Mouse (Mus musculus): ENCODE measurements around the gene Ntn1. TPM values are rescaled to one million over a fixed set of nuclear protein-coding genes. Genes with fewer than 3 reads are reported as not detected.

Gene Ntn1
- polyA plus RNA-seq, 1 experiment from 2014 or later = 0.24 TPM

DNA sequence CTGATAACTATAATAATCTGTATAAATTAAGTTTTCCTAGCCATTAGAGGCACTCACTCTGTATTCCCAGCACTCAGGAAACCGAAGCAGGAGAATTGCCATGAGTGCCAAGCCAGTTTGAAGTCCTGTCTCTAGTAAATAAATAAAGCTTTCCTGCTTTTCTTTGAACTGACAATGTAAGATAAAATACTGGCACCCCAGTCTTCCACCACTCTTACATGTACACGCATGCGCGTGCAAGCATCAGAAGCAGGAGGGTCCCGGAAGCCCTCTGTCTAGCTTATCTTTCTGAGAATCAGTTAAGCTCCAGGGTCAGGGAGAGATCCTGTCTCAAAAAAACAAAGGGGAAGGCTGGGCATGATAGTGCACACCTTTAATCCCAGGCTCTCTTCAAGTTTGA lies 54.5 kb downstream of the Ntn1 start:
- Histone ChIP-seq H3K4me3 (replicated peaks) (no peak overlapping the region), H3K27ac (no peak overlapping the region), H3K9me3 (replicated peaks) (no peaks in the 10 kb centered on the region), H3K4me1 (replicated peaks) (no peaks in the 10 kb centered on the region), H3K4me2 (no peak overlapping the region), H3K36me3 (no peaks in the 10 kb centered on the region), H3K9ac (no peak overlapping the region), H3K27me3 (no peaks in the 10 kb centered on the region)
- WGBS (ENCODE audit: insufficient replicate concordance) = 75% methylated on average over 5 of the region's 5 CpGs
- no peak for DNase-seq
- ATAC-seq (ENCODE audit: low read depth) = no peak

DNA sequence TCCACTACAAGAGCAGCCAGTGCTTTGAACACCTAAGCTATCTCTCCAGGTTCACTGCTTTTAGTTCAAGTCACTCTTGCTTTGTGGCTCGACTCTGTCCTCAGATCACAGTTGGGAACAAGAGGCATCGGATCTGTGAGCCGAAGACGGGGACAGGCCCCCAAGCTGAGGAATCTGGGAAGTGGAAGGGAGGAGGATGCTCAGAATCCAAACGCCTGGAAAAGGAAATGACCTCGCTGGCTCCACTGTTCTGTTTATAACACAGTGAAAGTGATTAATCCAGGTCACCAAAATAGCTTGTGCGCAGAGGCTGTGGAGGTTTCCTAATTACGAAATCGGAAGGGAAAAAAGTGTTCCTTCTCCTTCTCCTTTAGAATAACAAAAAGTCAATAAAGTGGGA lies 56.4 kb downstream of the Ntn1 start:
- 53% methylated on average over 9 of the region's 9 CpGs for WGBS (ENCODE audit: insufficient replicate concordance)
- ATAC-seq (ENCODE audit: low read depth) (no peak), DNase-seq (no peak)

DNA sequence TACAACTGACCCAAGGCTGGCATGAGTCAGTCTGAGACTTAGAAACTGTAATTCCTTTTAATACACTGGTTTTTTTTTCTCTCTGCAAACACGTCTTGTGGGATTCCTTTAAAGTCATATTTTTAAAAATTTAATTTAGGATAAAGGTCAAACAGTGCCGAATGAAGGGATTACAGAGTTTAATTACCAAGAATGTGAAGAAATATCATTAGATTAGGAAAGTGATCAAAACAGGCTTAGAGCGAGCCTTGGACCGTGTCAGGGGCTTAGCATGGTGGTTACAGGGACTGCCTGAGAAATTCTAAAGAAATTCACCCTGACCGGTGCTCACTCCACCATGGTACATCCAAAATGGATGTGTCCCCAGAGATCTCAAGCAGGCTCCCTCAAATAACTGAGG lies 57.9 kb downstream of the Ntn1 start:
- no peaks in the 10 kb centered on the region for H3K36me3 ChIP-seq
- H3K4me1 ChIP-seq (replicated peaks) = no peaks in the 10 kb centered on the region
- H3K9me3 ChIP-seq (replicated peaks) = no peaks in the 10 kb centered on the region
- ATAC-seq (ENCODE audit: low read depth) (no peak), DNase-seq (no peak)
- no peak overlapping the region for H3K27ac ChIP-seq
- no peak overlapping the region for H3K4me2 ChIP-seq
- H3K27me3 ChIP-seq = no peaks in the 10 kb centered on the region
- no peak overlapping the region for H3K4me3 ChIP-seq (replicated peaks)
- H3K9ac ChIP-seq = no peak overlapping the region
- 64% methylated on average over 5 of the region's 5 CpGs for WGBS (ENCODE audit: insufficient replicate concordance)

More for the DNA sequence above, 56.4 kb downstream of the Ntn1 start:
- H3K27ac ChIP-seq = no peak overlapping the region
- no peaks in the 10 kb centered on the region for H3K27me3 ChIP-seq
- H3K9me3 ChIP-seq (replicated peaks) = no peaks in the 10 kb centered on the region
- H3K9ac ChIP-seq = no peak overlapping the region
- no peaks in the 10 kb centered on the region for H3K36me3 ChIP-seq
- H3K4me1 ChIP-seq (replicated peaks) = no peaks in the 10 kb centered on the region
- no peak overlapping the region for H3K4me3 ChIP-seq (replicated peaks)
- H3K4me2 ChIP-seq = no peak overlapping the region

DNA sequence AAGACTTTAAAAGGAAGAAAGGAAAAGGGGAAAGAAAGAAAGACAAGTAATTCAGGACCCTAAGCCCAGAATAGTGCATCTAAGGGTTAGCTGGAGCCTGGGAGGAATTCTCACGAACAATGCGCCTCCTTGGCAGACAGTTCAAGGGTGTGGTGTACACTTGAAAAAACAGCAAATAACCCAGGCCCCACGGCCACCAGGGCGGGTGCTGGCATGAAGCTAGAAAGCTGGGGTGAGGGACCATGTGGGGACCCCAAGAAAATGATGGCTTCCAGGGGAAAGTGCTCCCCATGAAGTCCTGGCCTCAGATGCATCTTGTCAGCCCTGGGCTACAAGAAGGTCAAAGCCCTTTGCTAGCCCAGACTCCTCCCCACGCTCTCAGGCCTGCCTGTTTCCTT lies 58.6 kb downstream of the Ntn1 start:
- no peak overlapping the region for H3K9ac ChIP-seq
- no peaks in the 10 kb centered on the region for H3K36me3 ChIP-seq
- no peak overlapping the region for H3K27ac ChIP-seq
- no peak for ATAC-seq (ENCODE audit: low read depth)
- no peak overlapping the region for H3K4me2 ChIP-seq
- H3K27me3 ChIP-seq = no peaks in the 10 kb centered on the region
- WGBS (ENCODE audit: insufficient replicate concordance) = 59% methylated on average over 5 of the region's 5 CpGs
- H3K4me1 ChIP-seq (replicated peaks) = no peaks in the 10 kb centered on the region
- H3K4me3 ChIP-seq (replicated peaks) = no peak overlapping the region
- DNase-seq = no peak
- H3K9me3 ChIP-seq (replicated peaks) = no peaks in the 10 kb centered on the region

DNA sequence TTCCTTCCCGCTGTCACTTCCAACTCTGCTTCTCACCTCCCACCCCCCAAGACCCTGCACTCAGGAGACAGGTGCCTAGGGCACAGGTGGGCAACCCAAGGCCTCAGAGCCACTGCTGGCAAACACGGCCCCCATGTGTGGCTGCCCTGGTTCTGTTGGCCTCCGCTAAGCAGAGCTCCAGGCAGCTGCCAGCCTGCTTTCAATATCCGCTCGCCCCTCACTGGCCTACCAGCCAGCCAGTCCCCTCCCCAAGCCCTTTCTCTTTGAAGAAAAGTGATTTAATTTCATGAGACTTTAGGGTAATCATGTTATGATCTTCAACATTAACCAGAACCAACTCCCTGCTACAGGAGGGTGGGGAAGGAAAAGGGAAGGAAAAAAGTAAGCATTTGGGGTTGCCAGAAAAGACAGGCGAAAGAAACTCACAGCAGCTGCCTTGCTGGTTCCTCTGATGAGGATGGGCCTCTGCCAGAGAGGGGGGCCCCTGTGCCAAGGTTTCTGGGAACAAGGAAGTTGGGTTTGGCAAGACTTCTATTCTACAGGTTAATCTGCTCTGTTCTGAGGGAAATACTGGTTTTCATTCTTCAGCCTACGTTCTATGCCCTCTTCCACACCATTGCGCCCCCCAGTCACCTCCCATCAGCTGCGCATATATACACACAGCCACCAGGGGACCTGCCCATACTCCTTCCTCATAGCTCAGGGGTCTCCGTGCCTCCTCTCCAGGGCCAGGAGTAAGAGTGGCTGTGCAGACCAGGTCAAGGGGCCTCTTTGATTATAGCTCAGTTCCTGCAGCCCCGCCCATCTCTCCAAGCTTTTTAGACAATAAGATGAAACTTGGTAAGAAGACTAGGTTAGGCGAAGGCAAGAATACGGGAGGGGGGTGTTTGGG lies 59.3 kb downstream of the Ntn1 start:
- H3K9me3 ChIP-seq (replicated peaks) = no peaks in the 10 kb centered on the region
- H3K27me3 ChIP-seq = no peaks in the 10 kb centered on the region
- ATAC-seq (ENCODE audit: low read depth) (no peak), DNase-seq (no peak)
- H3K4me3 ChIP-seq (replicated peaks) = no peak overlapping the region
- H3K27ac ChIP-seq = no peak overlapping the region
- no peaks in the 10 kb centered on the region for H3K4me1 ChIP-seq (replicated peaks)
- WGBS (ENCODE audit: insufficient replicate concordance) = 63% methylated on average over 13 of the region's 13 CpGs
- no peaks in the 10 kb centered on the region for H3K36me3 ChIP-seq
- no peak overlapping the region for H3K9ac ChIP-seq
- H3K4me2 ChIP-seq = no peak overlapping the region

DNA sequence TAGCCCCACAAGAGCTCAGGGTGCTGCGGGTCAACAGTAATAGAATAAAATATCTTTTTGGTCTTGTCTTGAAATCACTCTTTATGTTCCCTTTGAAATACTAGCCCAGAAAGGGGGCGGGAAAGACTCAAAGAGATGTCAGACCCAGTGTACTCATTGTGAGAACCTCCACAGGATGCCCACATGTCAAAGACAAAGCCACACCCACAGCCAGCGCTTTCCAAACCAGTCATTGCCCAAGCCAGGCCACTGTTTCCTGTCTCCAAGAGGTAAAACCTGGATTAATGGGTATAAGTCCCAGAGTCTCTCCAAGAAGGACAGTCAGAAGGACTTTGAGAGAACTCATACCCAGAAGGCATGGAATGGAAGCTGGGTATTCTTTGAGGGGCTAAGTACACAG lies 60.3 kb downstream of the Ntn1 start:
- 58% methylated on average over 3 of the region's 3 CpGs for WGBS (ENCODE audit: insufficient replicate concordance)

DNA sequence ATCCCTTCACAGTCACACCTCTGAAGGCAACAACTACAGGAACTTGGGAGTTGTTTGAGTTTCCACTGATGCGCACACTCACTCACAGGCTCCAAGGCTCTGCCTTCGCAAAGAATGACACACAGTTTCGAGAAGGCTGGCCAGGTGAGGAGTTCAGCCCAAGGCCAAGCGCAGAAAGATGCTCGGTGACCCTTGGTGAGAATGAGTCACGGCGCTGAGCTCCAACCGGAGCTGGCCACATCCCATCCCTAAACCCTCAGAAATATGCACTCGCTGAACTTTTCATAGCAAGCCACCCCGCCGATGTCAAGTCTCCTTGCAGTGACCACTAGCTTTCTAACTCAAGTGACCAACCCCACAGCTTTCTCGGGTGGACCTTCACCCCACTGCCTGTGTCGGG lies 60.8 kb downstream of the Ntn1 start:
- DNase-seq (no peak), ATAC-seq (ENCODE audit: low read depth) (no peak)
- no peak overlapping the region for H3K27ac ChIP-seq
- H3K4me2 ChIP-seq = no peak overlapping the region
- no peaks in the 10 kb centered on the region for H3K36me3 ChIP-seq
- no peaks in the 10 kb centered on the region for H3K27me3 ChIP-seq
- no peaks in the 10 kb centered on the region for H3K4me1 ChIP-seq (replicated peaks)
- H3K9me3 ChIP-seq (replicated peaks) = no peaks in the 10 kb centered on the region
- 81% methylated on average over 13 of the region's 13 CpGs for WGBS (ENCODE audit: insufficient replicate concordance)
- no peak overlapping the region for H3K4me3 ChIP-seq (replicated peaks)
- H3K9ac ChIP-seq = no peak overlapping the region

More for the DNA sequence above, 60.3 kb downstream of the Ntn1 start:
- Histone ChIP-seq H3K36me3 (no peaks in the 10 kb centered on the region), H3K9ac (no peak overlapping the region), H3K4me1 (replicated peaks) (no peaks in the 10 kb centered on the region), H3K4me3 (replicated peaks) (no peak overlapping the region), H3K27ac (no peak overlapping the region), H3K27me3 (no peaks in the 10 kb centered on the region), H3K4me2 (no peak overlapping the region), H3K9me3 (replicated peaks) (no peaks in the 10 kb centered on the region)
- DNase-seq (no peak), ATAC-seq (ENCODE audit: low read depth) (no peak)

DNA sequence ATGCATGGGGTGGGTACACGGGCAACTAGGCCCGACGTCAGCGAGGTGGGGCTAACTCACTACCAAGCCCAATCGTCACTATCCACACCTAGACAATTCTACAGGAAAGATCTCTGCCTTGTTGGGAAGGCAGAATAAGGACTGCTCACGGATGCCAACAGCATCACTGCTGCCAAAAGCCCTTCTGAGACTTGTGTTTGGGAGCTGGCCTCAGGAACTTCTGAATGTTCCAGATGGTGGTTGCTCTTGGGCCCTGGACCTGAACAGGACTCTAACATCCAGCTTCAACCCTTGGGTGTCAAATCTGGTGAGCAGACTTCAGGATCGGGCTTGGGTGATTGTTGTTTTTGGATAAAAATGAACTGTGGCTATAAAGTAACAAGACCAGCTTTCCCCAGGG lies 61.3 kb downstream of the Ntn1 start:
- Histone ChIP-seq H3K27me3 (no peaks in the 10 kb centered on the region), H3K9ac (no peak overlapping the region), H3K36me3 (no peaks in the 10 kb centered on the region), H3K9me3 (replicated peaks) (no peaks in the 10 kb centered on the region), H3K4me2 (no peak overlapping the region), H3K4me3 (replicated peaks) (no peak overlapping the region), H3K4me1 (replicated peaks) (no peaks in the 10 kb centered on the region), H3K27ac (no peak overlapping the region)
- ATAC-seq (ENCODE audit: low read depth) = no peak
- WGBS (ENCODE audit: insufficient replicate concordance) = 77% methylated on average over 7 of the region's 7 CpGs
- DNase-seq = no peak

DNA sequence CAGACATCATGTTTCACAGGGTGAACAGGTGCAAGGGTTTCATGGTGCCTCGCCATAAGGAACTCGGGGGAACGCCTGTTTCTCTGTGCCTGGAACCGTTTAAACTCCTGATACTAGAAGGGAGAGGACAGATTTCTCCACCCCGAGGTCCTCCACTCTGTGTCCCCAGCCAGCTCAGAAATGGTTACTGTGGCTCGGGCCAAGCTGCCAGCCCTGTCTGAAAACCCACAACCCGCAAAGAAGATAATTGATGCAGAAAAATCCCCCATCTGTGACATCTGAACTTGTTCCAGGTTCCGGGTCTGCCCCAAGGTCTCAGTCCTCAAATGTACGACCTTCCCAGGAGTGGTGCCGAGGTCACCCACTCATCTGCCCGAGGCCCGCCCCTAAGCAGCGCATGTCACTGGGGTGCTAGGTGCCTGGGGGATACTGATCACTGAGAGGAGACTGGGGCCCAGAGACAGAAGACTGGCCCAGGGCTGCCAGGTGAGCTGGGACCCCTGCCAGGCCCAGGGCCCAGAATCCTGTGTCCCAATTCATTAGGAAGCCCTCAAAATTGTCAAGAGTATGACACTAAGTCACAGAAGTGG lies 68.9 kb downstream of the Ntn1 start:
- Histone ChIP-seq H3K4me3 (replicated peaks) (no peak overlapping the region), H3K9ac (no peak overlapping the region), H3K9me3 (replicated peaks) (no peaks in the 10 kb centered on the region), H3K36me3 (no peaks in the 10 kb centered on the region), H3K4me2 (no peak overlapping the region), H3K27me3 (no peaks in the 10 kb centered on the region), H3K27ac (no peak overlapping the region), H3K4me1 (replicated peaks) (no peaks in the 10 kb centered on the region)
- ATAC-seq (ENCODE audit: low read depth) (no peak), DNase-seq (no peak)
- 65% methylated on average over 13 of the region's 13 CpGs for WGBS (ENCODE audit: insufficient replicate concordance)

DNA sequence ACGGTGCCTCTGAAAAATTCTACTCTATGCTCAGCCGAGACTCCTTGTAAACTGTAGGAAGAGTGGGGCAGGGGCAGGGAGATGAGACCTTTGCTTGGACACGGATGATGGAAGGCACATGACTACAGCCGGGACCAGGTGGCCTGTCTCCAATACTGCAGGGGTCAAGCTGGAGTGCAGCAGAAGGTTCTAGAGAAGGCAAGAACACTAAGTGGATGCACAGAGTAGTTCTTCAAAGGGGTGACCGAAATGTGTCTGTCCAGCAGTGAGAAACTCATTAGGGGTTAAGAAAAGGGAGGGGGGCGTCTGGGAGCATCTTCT lies 69.5 kb downstream of the Ntn1 start:
- Histone ChIP-seq H3K9me3 (replicated peaks) (no peaks in the 10 kb centered on the region), H3K4me3 (replicated peaks) (no peak overlapping the region), H3K27me3 (no peaks in the 10 kb centered on the region), H3K4me1 (replicated peaks) (no peaks in the 10 kb centered on the region), H3K4me2 (no peak overlapping the region), H3K36me3 (no peaks in the 10 kb centered on the region), H3K9ac (no peak overlapping the region), H3K27ac (no peak overlapping the region)
- ATAC-seq (ENCODE audit: low read depth) = no peak
- DNase-seq = no peak
- 57% methylated on average over 6 of the region's 6 CpGs for WGBS (ENCODE audit: insufficient replicate concordance)

DNA sequence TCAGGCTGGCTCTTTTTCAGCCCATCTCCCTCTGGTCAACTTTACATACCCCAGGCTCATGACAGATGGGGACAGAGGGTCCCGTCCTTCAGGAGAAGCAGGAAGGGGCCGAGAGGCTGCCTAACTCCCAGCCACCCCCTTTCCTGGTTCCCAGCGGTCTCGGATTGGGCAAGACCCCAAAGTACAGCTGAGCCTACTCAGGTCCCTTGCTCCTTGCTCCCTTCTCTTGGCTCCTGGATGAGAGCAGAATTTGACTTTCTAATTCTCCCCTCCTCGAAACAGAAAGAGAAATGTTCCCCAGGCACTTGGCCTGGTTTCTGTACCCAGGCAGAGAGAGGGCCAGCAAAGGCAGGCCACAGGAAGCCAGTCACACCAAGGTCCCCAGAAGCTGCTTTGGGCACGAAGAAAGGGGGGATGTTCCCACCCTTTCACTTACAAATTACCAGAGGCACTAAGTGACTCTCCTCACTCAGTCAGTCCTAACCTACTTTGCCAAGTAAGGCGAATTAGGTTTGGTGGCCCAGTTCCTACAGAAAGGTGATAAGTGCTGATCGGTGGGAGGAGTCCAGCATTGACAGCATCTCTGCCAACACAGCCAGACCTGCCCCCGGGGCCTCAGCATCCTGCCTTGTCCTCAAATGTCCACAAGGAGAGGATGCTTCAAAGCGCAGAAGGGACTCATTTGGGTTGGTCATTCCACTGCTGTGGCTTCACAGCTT lies 70.1 kb downstream of the Ntn1 start:
- 33% methylated on average over 10 of the region's 10 CpGs for WGBS (ENCODE audit: insufficient replicate concordance)
- Histone ChIP-seq H3K4me2 (no peak overlapping the region), H3K36me3 (no peaks in the 10 kb centered on the region), H3K4me1 (replicated peaks) (no peaks in the 10 kb centered on the region), H3K9me3 (replicated peaks) (no peaks in the 10 kb centered on the region), H3K27me3 (no peaks in the 10 kb centered on the region), H3K27ac (no peak overlapping the region), H3K9ac (no peak overlapping the region), H3K4me3 (replicated peaks) (no peak overlapping the region)
- ATAC-seq (ENCODE audit: low read depth) (no peak), DNase-seq (no peak)
